Mouse (Mus musculus) C2C12 (cell line): ENCODE measurements around the gene Megf11.

ENCODE experiments used
- CTCF ChIP-seq: IDR thresholded peaks from one replicate; pipeline ENCODE4 v1.5.1; 2011; ENCODE audit not compliant: control insufficient read depth, insufficient read depth, insufficient read length
- MAX ChIP-seq: IDR thresholded peaks from one replicate; pipeline ENCODE4 v1.6.1; 2011; ENCODE audit warnings: mild to moderate bottlenecking, control low read depth
- USF1 ChIP-seq: IDR thresholded peaks from one replicate; pipeline ENCODE4 v1.6.1; 2011; ENCODE audit warnings: low read depth, mild to moderate bottlenecking, control low read depth, moderate library complexity

GRCm38 (mm10) chr9:64457596-64457995 lies 72.2 kb downstream of the Megf11 start:
- TF ChIP-seq MAX (no peak), CTCF (no peak), USF1 (no peak)
